Mouse (Mus musculus) intestine, embryonic 16.5 days (tissue): Measurements from ENCODE around the gene Gdpgp1. TPM values are rescaled to one million over a fixed set of nuclear protein-coding genes. Genes with fewer than 3 reads are reported as not detected.

ENCODE experiments used
- ATAC-seq: fragments of 200-750 bp; cut with Nextera tagmentation; 2 replicates; pipeline ENCODE4 v1.8.0; 2017; ENCODE audit warnings: moderate TSS enrichment, moderate library complexity
- H3K27ac ChIP-seq: fragments of 300-500 bp; sonication (generic); 2 replicates; pipeline ENCODE4 v1.5.1; 2014; ENCODE audit warnings: mild to moderate bottlenecking, low read length
- H3K27me3 ChIP-seq: fragments of 300-500 bp; sonication (generic); replicated peaks from 2 replicates; pipeline ENCODE4 v1.6.1; 2014; ENCODE audit warnings: low read length, control low read depth, mixed read lengths; ENCODE audit not compliant: control insufficient read depth, insufficient read depth
- H3K36me3 ChIP-seq: fragments of 300-500 bp; sonication (generic); 2 replicates; pipeline ENCODE4 v1.6.1; 2014; ENCODE audit warnings: low read length, control low read depth; ENCODE audit not compliant: control insufficient read depth, insufficient read depth
- H3K4me1 ChIP-seq: fragments of 300-500 bp; sonication (generic); 2 replicates; pipeline ENCODE4 v1.6.1; 2014; ENCODE audit warnings: low read length, control low read depth, mixed read lengths; ENCODE audit not compliant: control insufficient read depth, insufficient read depth
- H3K4me2 ChIP-seq: fragments of 300-500 bp; sonication (generic); 2 replicates; pipeline ENCODE4 v1.6.1; 2014; ENCODE audit warnings: low read depth, low read length, control low read depth
- H3K4me3 ChIP-seq: fragments of 300-500 bp; sonication (generic); 2 replicates; pipeline ENCODE4 v1.5.1; 2014; ENCODE audit warnings: mild to moderate bottlenecking, low read length
- H3K9ac ChIP-seq: fragments of 300-500 bp; sonication (generic); 2 replicates; pipeline ENCODE4 v1.6.1; 2014; ENCODE audit warnings: low read depth, low read length
- H3K9me3 ChIP-seq: fragments of 300-500 bp; sonication (generic); 2 replicates; pipeline ENCODE4 v1.6.1; 2016; ENCODE audit warnings: low read length, control low read depth; ENCODE audit not compliant: control insufficient read depth
- WGBS: fragments of 180-500 bp; shearing (Covaris S2); extraction: QIAGEN DNeasy Blood & Tissue Kit; methylation state at CpG from one replicate; pipeline ENCODE4 v1.1.7; 2014; 5-methylcytosine and 5-hydroxymethylcytosine counted together
- polyA plus RNA-seq: library from polyadenylated mRNA; unstranded; fragments of >200 nt; fragmentation: Nextera tagmentation; extraction: Ambion mirVana; gene quantifications from 2 replicates; pipeline ENCODE4 v1.2.1, GENCODE M21; 2015

The Gdpgp1 gene
- polyA plus RNA-seq, 1 experiment from 2014 or later = 7.6 TPM

- Histone ChIP-seq H3K9me3 (no peaks in the 10 kb centered on the region), H3K27me3 (no peaks in the 10 kb centered on the region), H3K4me3 (peak overlapping the region; percentile 85), H3K4me1 (peaks cover 48% of the 10 kb centered on the region), H3K4me2 (peak overlapping the region; percentile 69), H3K36me3 (no peaks in the 10 kb centered on the region), H3K9ac (peak overlapping the region; percentile 86), H3K27ac (peak overlapping the region; percentile 96)
- WGBS = 1% methylated on average over 11 of the region's 11 CpGs
- peak; percentile 17; the same call in 1 of the 2 replicates for ATAC-seq
Measured at GRCm38 (mm10) chr7:80198863-80199262, 33.8 kb upstream of the Gdpgp1 start.

GRCm38 (mm10) chr7:80199286-80199685 lies 33.4 kb upstream of the Gdpgp1 start:
- 24% methylated on average over 6 of the region's 6 CpGs for WGBS
- H3K4me1 ChIP-seq = peaks cover 44% of the 10 kb centered on the region
- H3K4me2 ChIP-seq = peak overlapping the region; percentile 69
- no peak for ATAC-seq
- peak overlapping the region; percentile 85 for H3K4me3 ChIP-seq
- peak overlapping the region; percentile 96 for H3K27ac ChIP-seq
- no peaks in the 10 kb centered on the region for H3K27me3 ChIP-seq
- no peaks in the 10 kb centered on the region for H3K9me3 ChIP-seq
- no peaks in the 10 kb centered on the region for H3K36me3 ChIP-seq
- H3K9ac ChIP-seq = peak overlapping the region; percentile 86

GRCm38 (mm10) chr7:80199851-80200587 lies 32.6 kb upstream of the Gdpgp1 start:
- no peaks in the 10 kb centered on the region for H3K9me3 ChIP-seq
- H3K27ac ChIP-seq = no peak overlapping the region
- H3K9ac ChIP-seq = peak overlapping the region; percentile 86; the same call in 1 of the 2 replicates
- peak overlapping the region; percentile 69 for H3K4me2 ChIP-seq
- WGBS = 71% methylated on average over 11 of the region's 11 CpGs
- no peak for ATAC-seq
- peak overlapping the region; percentile 85 for H3K4me3 ChIP-seq
- H3K27me3 ChIP-seq = no peaks in the 10 kb centered on the region
- H3K36me3 ChIP-seq = no peaks in the 10 kb centered on the region
- peaks cover 44% of the 10 kb centered on the region for H3K4me1 ChIP-seq

- WGBS = 84% methylated on average over 6 of the region's 6 CpGs
- H3K4me2 ChIP-seq = no peak overlapping the region
Measured at GRCm38 (mm10) chr7:80200588-80200945, 32.1 kb upstream of the Gdpgp1 start.

GRCm38 (mm10) chr7:80200963-80201539 lies 31.6 kb upstream of the Gdpgp1 start:
- Histone ChIP-seq H3K4me3 (no peak overlapping the region), H3K27ac (no peak overlapping the region), H3K9me3 (no peaks in the 10 kb centered on the region), H3K27me3 (no peaks in the 10 kb centered on the region), H3K4me1 (peaks cover 51% of the 10 kb centered on the region), H3K9ac (no peak overlapping the region), H3K36me3 (no peaks in the 10 kb centered on the region), H3K4me2 (no peak overlapping the region)
- ATAC-seq = no peak
- WGBS = 83% methylated on average over 5 of the region's 5 CpGs

More at GRCm38 (mm10) chr7:80200588-80200945, 32.1 kb upstream of the Gdpgp1 start:
- H3K4me3 ChIP-seq = no peak overlapping the region
- H3K27ac ChIP-seq = no peak overlapping the region
- no peak overlapping the region for H3K9ac ChIP-seq
- H3K9me3 ChIP-seq = no peaks in the 10 kb centered on the region
- H3K36me3 ChIP-seq = no peaks in the 10 kb centered on the region
- ATAC-seq = no peak
- H3K27me3 ChIP-seq = no peaks in the 10 kb centered on the region
- H3K4me1 ChIP-seq = peaks cover 46% of the 10 kb centered on the region

GRCm38 (mm10) chr7:80201888-80202540 lies 30.7 kb upstream of the Gdpgp1 start:
- Histone ChIP-seq H3K9me3 (no peaks in the 10 kb centered on the region), H3K27me3 (no peaks in the 10 kb centered on the region), H3K36me3 (no peaks in the 10 kb centered on the region), H3K4me1 (peaks cover 60% of the 10 kb centered on the region), H3K4me2 (no peak overlapping the region), H3K27ac (peak overlapping the region; percentile 28; the same call in 1 of the 2 replicates), H3K9ac (peak overlapping the region; percentile 21; the same call in 1 of the 2 replicates), H3K4me3 (no peak overlapping the region)
- ATAC-seq = no peak
- 80% methylated on average over 15 of the region's 15 CpGs for WGBS

- Histone ChIP-seq H3K9ac (no peak overlapping the region), H3K4me1 (peaks cover 65% of the 10 kb centered on the region)
- ATAC-seq = no peak
Measured at GRCm38 (mm10) chr7:80202961-80203360, 29.7 kb upstream of the Gdpgp1 start.

GRCm38 (mm10) chr7:80203638-80204096 lies 29.0 kb upstream of the Gdpgp1 start:
- Histone ChIP-seq H3K27me3 (no peaks in the 10 kb centered on the region), H3K4me3 (no peak overlapping the region), H3K4me2 (no peak overlapping the region), H3K27ac (0 out of 2 replicates have a peak overlapping the region, but pooled peaks have one; percentile 29), H3K4me1 (peaks cover 72% of the 10 kb centered on the region), H3K9me3 (no peaks in the 10 kb centered on the region), H3K36me3 (no peaks in the 10 kb centered on the region), H3K9ac (no peak overlapping the region)
- no peak for ATAC-seq
- 59% methylated on average over 12 of the region's 12 CpGs for WGBS

More at GRCm38 (mm10) chr7:80202961-80203360, 29.7 kb upstream of the Gdpgp1 start:
- Histone ChIP-seq H3K4me2 (no peak overlapping the region), H3K27ac (peak overlapping the region; percentile 29; the same call in 1 of the 2 replicates), H3K4me3 (no peak overlapping the region), H3K27me3 (no peaks in the 10 kb centered on the region), H3K36me3 (no peaks in the 10 kb centered on the region), H3K9me3 (no peaks in the 10 kb centered on the region)
- 88% methylated on average over 5 of the region's 5 CpGs for WGBS

- Histone ChIP-seq H3K4me3 (no peak overlapping the region), H3K9me3 (no peaks in the 10 kb centered on the region), H3K36me3 (no peaks in the 10 kb centered on the region), H3K27ac (no peak overlapping the region), H3K4me1 (peaks cover 73% of the 10 kb centered on the region), H3K4me2 (no peak overlapping the region), H3K9ac (no peak overlapping the region), H3K27me3 (no peaks in the 10 kb centered on the region)
- ATAC-seq = no peak
- WGBS = 85% methylated on average over 4 of the region's 4 CpGs
Measured at GRCm38 (mm10) chr7:80204362-80204761, 28.3 kb upstream of the Gdpgp1 start.
